Mouse (Mus musculus) midbrain, embryonic 10.5 days (tissue): ENCODE data around the gene Ppm1h. TPM values are rescaled to one million over a fixed set of nuclear protein-coding genes. Genes with fewer than 3 reads are reported as not detected.

Experiments used
- DNase-seq: peaks from one replicate; pipeline ENCODE4 v3.0.0-alpha.2; 2017; ENCODE audit warnings: low spot score
- H3K27ac ChIP-seq: fragments of 300-500 bp; sonication (generic); replicated peaks from 2 replicates; pipeline ENCODE4 v1.5.1; 2016; ENCODE audit warnings: mild to moderate bottlenecking
- H3K27me3 ChIP-seq: fragments of 300-500 bp; sonication (generic); 2 replicates; pipeline ENCODE4 v1.6.1; 2016; ENCODE audit warnings: low read depth, mild to moderate bottlenecking; ENCODE audit not compliant: poor library complexity, severe bottlenecking
- H3K36me3 ChIP-seq: fragments of 300-500 bp; sonication (generic); 2 replicates; pipeline ENCODE4 v1.6.1; 2016; ENCODE audit warnings: mild to moderate bottlenecking, moderate library complexity
- H3K4me1 ChIP-seq: fragments of 300-500 bp; sonication (generic); 2 replicates; pipeline ENCODE4 v1.6.1; 2016
- H3K4me3 ChIP-seq: fragments of 300-500 bp; sonication (generic); 2 replicates; pipeline ENCODE4 v1.5.1; 2016; ENCODE audit warnings: mild to moderate bottlenecking, moderate library complexity
- H3K9me3 ChIP-seq: fragments of 300-500 bp; sonication (generic); replicated peaks from 2 replicates; pipeline ENCODE4 v1.6.1; 2016; ENCODE audit warnings: mild to moderate bottlenecking
- WGBS: fragments of 180-500 bp; shearing (Covaris S2); methylation state at CpG from one replicate; pipeline ENCODE4 v1.1.7; 2016; 5-methylcytosine and 5-hydroxymethylcytosine counted together
- polyA plus RNA-seq: library from polyadenylated mRNA; unstranded; fragments of >200 nt; fragmentation: Nextera tagmentation; extraction: Ambion mirVana; gene quantifications from 2 replicates; pipeline ENCODE4 v1.2.1, GENCODE M21; 2016

Gene Ppm1h
- polyA plus RNA-seq, 1 experiment from 2014 or later: 3.3 TPM

DNA sequence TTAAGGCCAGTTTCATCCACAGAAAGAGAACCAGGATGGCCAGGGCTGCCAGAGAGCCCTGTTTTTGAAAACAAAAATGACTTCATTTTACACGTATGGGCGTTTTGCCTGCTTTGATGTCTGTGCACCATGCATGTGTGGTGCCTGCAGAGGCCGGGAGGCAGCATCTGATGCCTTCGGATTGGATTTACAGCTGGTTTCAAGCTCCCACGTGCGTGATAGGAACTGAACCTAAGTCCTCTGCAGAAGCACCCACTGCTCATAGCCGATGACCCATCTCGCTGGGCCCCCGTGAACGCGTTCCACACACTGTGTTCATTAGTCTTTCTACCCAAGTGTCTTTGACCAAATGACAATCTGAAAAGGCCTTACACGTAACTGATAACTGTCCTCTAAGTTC is 301.6 kb downstream of the Ppm1h start:
- Histone ChIP-seq H3K4me1 (peaks cover 22% of the 10 kb centered on the region), H3K27ac (no peak overlapping the region), H3K9me3 (no peaks in the 10 kb centered on the region; the same call in 1 of the 2 replicates), H3K27me3 (no peaks in the 10 kb centered on the region), H3K36me3 (peaks cover 47% of the 10 kb centered on the region), H3K4me3 (no peak overlapping the region)
- 95% methylated on average over 12 of the region's 12 CpGs for whole genome bisulfite sequencing
- no peak for DNase-seq

DNA sequence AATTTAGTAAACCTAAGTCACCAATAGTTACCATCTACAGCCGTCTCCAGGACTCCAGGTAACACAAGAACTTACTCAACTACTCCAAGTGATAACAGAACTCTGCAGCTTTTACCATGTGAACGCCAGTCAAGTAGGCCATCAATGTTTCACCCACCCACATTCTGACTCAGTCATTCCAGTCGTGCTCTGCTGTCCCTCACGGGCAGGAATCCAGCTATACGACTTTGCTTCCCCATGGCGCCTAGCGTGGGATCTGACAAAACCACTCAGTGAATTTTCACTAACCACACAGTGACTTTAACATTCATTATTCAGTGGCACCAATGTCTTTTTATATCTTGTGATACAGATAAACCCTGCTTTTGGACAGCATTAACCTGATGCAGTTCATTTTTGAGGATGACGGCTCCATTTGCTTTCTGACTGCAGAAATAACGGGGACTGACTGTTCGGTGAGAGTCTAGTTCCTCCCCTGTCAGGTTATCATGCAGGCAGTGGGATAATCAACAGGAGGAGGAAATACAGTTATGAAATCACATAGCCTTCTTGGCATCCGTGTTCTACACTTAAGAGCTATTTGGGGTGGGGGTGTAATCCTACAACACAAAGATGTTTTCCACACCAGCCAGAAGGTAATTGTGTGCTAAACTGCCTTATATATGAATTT is 304.5 kb downstream of the Ppm1h start:
- Histone ChIP-seq H3K9me3 (no peaks in the 10 kb centered on the region; the same call in 1 of the 2 replicates), H3K4me1 (peaks cover 36% of the 10 kb centered on the region), H3K27me3 (no peaks in the 10 kb centered on the region), H3K4me3 (peak overlapping the region; percentile 91), H3K36me3 (peaks cover 47% of the 10 kb centered on the region), H3K27ac (no peak overlapping the region)
- DNase-seq: no peak
- WGBS: 92% methylated on average over 11 of the region's 11 CpGs

DNA sequence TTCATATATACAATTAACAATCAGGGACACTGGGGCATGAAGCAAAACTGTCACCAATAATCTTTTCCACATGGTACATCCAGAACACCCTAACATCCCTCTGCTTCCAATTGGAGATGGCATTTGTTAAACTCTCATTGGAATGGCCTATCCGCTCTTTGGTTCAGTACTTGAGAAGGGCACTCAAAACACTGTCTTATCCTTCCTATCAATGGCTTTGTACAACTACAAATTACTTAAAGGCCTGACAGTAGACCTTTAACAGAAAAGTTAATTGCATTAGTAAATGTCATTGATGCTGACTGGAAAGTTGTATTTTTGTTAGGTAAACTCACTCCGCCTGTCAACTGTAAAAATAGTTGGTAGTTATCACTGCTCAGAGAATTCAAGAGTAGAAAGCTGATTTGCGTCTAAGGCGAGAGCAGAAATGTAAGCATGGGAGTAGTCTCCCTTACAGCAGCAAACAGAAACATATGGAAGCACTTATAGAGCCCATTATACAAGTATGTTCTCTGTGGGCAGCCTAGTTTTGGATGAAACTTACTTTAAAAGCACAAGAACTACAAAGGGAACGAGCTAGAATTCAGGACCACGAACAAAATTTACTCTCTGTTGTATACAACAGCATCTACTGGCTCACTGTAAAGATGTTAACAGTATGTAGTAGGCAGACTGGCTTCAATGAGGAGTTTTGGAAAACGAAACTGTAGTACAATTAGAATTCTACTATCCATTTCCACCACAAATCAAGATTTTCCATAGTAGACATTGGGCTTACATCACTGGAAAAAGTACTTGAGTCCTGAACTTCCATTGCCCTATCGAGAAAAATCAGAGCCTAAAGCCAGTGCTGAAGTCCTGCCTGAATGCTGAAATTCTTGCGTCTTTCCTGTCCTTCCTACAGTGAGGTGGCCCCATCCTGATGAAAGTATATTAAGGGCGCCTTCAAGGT is 305.3 kb downstream of the Ppm1h start:
- peaks cover 36% of the 10 kb centered on the region for H3K4me1 ChIP-seq
- H3K36me3 ChIP-seq: peaks cover 44% of the 10 kb centered on the region
- peak overlapping the region; percentile 100 for H3K27ac ChIP-seq
- WGBS: 59% methylated on average over 10 of the region's 10 CpGs
- peak overlapping the region; percentile 91 for H3K4me3 ChIP-seq
- no peaks in the 10 kb centered on the region for H3K27me3 ChIP-seq
- no peaks in the 10 kb centered on the region; the same call in 1 of the 2 replicates for H3K9me3 ChIP-seq
- DNase-seq: no peak

DNA sequence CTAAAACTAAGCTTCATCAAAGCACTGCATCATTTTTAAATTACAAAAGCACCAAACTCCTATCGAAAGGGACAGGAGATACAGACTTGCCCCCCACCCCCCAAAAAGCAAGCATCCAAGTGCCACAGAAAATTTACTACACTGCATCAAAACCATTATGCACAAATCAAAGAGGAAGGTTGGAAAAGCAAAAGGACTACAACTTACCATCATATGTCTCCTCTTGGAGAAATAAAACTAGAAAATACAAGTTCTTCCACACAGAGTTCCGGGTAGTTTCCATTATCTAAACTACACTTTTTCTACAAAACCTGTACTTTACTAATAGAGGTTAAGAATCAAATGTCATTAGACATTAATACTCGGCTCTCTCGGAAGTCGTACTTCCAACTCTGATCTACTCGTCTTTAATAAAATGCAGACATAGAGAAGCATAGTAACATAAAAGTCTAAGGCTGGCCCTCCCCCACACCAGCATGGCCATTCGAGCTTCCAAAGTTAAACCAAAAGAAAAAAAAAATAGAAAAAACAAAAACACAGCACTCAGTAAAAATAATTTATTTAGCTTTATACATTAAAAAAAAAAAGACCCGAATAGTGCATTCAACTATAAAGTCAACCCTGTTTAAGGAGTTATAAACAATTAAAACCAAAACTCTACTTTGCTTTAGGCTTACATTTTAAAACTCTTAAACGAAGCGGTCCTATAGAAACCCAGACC is 306.1 kb downstream of the Ppm1h start:
- Histone ChIP-seq H3K9me3 (no peaks in the 10 kb centered on the region; the same call in 1 of the 2 replicates), H3K27me3 (no peaks in the 10 kb centered on the region), H3K27ac (peak overlapping the region; percentile 100), H3K4me1 (peaks cover 36% of the 10 kb centered on the region), H3K4me3 (peak overlapping the region; percentile 91), H3K36me3 (peaks cover 38% of the 10 kb centered on the region)
- 8% methylated on average over 10 of the region's 10 CpGs for WGBS
- no peak for DNase-seq

DNA sequence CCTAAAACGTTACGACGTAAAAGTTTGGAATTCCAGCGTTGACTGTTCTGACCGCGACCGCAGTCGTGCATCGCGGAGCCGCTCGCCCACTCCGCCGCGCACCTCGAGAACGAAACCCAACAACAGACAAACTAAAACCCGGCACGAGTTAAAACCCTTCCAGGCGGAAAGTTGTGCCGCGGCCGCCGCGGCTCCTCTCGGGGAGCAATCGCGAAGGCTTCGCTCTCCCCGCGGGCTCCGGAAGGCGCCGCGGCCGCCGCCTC is 306.6 kb downstream of the Ppm1h start:
- peaks cover 33% of the 10 kb centered on the region for H3K36me3 ChIP-seq
- H3K9me3 ChIP-seq: no peaks in the 10 kb centered on the region; the same call in 1 of the 2 replicates
- H3K27me3 ChIP-seq: no peaks in the 10 kb centered on the region
- DNase-seq: no peak
- WGBS: under 1% methylated on average over 37 of the region's 37 CpGs
- H3K4me3 ChIP-seq: peak overlapping the region; percentile 91
- peaks cover 36% of the 10 kb centered on the region for H3K4me1 ChIP-seq
- H3K27ac ChIP-seq: peak overlapping the region; percentile 100

DNA sequence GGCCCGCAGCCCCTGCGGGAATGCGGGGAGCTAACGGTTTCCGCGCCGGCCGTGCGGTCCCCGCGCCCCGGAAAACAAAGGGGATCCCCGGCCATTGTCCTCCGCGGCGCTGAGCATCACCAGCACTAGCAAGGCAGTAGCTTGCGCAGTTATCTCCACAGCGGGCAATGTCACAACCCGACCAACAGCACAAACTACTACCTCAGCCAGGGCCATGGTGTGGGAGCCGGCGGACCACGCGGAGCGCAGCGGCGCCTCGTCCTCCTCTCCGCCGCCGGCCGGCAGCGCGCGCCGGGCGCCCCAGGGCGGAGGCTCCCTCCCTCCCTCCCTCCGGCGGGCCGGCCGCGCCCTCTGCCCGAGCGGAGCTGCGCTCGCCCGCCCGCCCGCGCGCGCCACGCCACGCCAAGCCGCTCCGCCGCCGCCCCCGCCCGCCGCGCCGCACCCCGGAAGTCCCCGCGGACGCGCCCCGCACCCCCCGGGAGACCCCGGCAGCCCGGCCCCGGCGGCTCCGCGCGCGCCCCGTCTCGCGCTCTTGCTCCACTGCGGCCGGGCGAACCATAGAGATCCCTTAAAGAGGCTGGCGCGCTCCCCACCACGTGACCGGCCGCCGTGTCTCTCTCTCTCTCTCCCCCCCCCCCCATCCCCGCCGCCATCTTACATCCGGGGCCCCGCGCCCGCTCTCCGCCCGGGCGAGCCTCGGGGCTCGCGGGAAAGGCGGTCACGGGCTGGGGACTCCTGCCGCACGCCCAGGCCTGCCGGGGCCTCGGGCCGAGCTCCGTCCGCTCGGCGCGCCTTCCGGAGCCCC is 307.2 kb downstream of the Ppm1h start:
- Histone ChIP-seq H3K9me3 (no peaks in the 10 kb centered on the region; the same call in 1 of the 2 replicates), H3K27ac (peak overlapping the region; percentile 100), H3K36me3 (peaks cover 31% of the 10 kb centered on the region), H3K4me1 (peaks cover 36% of the 10 kb centered on the region), H3K4me3 (peak overlapping the region; percentile 91), H3K27me3 (no peaks in the 10 kb centered on the region)
- WGBS: 1% methylated on average over 78 of the region's 115 CpGs
- peak; percentile 91 for DNase-seq

DNA sequence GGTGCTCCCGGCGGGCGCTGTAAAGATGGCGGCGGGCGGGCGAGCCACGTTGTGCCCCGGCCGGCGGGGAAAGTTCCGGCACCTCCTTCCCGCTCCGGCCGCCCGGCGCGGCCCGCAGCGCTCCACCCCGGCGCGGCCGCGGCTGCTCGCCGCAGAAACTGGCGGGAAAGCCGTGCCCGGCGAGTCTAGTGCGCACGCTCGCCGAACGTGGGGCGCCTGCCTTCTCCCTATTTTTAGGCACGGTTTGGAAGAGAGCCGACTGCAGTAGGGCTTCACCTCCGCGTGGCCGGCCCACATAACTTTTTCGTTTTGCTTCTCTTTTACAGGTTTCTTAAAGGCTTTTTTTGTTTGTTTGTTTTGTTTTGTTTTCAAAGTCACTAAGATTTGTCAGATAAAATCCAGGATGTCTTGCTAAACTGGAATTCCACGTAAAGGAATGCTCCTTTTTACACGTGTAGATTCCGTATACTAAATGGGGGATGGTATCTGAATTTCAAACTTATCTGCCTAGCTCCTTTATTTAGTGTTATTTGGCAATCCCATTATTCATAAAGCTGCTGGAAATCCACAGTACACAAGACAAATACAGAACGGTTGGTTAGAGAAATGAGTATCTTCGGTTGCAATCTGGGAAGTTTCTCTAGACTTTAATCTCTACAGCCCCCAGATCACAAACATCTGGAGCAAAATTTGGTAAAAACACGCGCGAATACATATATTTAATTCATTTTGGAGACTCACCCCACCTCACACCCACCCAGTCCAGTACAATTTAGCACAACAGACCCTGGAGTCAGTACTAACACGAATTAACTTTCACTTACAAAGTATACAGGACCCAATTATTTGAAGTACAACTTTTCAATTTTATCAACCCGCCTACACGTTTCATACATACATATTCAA is 308.0 kb downstream of the Ppm1h start:
- 11% methylated on average over 54 of the region's 54 CpGs for WGBS
- H3K4me1 ChIP-seq: peaks cover 36% of the 10 kb centered on the region
- peaks cover 30% of the 10 kb centered on the region for H3K36me3 ChIP-seq
- H3K27me3 ChIP-seq: no peaks in the 10 kb centered on the region
- peak overlapping the region; percentile 100 for H3K27ac ChIP-seq
- DNase-seq: peak; percentile 84
- H3K9me3 ChIP-seq: no peaks in the 10 kb centered on the region
- H3K4me3 ChIP-seq: peak overlapping the region; percentile 91

DNA sequence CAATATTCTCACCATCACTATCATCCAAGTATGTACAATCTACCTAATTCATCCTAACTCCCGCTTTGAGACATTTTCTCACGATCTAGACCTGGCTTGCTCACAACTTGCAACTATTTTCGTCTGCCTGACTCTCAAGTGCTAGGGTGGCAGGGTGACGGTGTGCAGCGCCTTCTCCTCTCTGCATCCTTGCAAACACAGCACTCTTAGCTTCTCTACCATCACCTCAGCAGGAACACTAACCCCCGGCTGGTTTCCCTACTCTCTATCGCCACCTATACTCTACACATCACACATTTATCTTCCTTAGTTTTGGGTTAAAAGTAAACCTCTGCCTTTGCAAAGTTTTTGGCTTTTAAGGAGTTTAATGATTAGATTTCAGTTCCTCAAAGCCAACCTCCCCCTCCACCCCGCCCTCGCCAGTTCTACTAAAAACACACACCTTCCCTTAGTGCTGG is 309.1 kb downstream of the Ppm1h start:
- H3K9me3 ChIP-seq: no peaks in the 10 kb centered on the region
- H3K36me3 ChIP-seq: peaks cover 21% of the 10 kb centered on the region
- 25% methylated on average over 9 of the region's 9 CpGs for WGBS
- H3K27me3 ChIP-seq: no peaks in the 10 kb centered on the region
- DNase-seq: peak; percentile 33
- H3K4me1 ChIP-seq: peaks cover 36% of the 10 kb centered on the region
- H3K4me3 ChIP-seq: no peak overlapping the region
- H3K27ac ChIP-seq: no peak overlapping the region

DNA sequence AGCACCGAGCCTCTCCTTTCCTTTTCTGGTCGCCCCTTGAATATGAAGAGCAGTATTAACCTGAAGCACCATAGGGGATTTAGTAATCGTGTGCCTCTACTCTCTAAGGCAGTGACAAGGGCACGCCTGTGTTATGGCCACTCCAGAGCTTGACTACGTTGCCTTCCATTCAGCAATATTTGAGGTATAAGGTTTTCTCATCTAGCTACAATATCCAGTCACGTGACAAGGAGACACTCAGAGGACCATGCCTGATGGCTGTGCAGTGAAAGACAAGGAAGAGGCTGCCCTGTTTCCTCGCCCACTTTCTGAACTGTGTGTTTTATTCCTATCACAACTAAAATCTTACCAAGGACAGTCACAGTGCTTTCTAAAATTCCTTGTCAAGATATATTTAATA is 309.8 kb downstream of the Ppm1h start:
- H3K4me3 ChIP-seq: no peak overlapping the region
- peaks cover 29% of the 10 kb centered on the region for H3K4me1 ChIP-seq
- H3K36me3 ChIP-seq: peaks cover 15% of the 10 kb centered on the region
- no peaks in the 10 kb centered on the region for H3K27me3 ChIP-seq
- H3K9me3 ChIP-seq: no peaks in the 10 kb centered on the region
- no peak for DNase-seq
- H3K27ac ChIP-seq: no peak overlapping the region
- whole genome bisulfite sequencing: 82% methylated on average over 7 of the region's 7 CpGs

DNA sequence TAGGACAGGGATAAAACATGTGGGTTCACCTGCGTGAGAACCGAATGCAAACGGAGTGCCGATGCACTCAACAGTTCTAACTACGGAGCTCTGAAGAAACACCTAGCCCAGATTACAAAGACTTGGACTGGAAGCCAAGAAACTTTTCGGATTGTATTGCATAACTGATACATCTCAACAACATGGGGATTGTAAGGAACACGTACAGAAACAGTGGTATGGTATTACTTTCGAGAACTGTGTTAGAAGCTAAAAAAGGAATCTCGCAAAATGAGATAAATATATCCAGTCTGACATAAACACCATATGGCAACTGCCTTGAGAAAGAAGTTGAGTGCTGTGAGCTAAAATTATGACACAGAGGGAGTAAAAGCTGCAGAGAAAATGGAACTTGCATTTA is 311.4 kb downstream of the Ppm1h start:
- WGBS: 95% methylated on average over 9 of the region's 9 CpGs
- H3K4me1 ChIP-seq: peaks cover 19% of the 10 kb centered on the region

DNA sequence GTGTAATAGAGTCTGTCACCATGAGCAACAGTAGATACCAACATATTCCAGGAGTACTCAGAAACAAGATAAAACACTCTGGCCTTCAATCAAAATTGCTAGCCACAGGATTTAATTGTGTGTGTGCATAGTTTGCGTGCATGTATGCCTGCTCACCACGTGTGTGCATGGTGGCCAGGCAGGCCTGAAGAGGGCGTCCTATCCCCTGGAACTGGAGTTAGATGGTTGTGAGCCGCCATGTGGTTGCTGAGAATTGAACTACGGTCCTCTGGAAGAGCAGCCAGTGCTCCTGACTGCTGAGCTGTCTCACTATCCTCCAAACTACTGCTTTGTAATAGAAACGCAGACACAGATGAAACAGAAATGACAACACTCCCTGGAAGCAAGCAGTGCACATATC is 312.0 kb downstream of the Ppm1h start:
- Histone ChIP-seq H3K4me1 (peaks cover 19% of the 10 kb centered on the region), H3K9me3 (no peaks in the 10 kb centered on the region), H3K27ac (no peak overlapping the region), H3K36me3 (peaks cover 26% of the 10 kb centered on the region), H3K27me3 (no peaks in the 10 kb centered on the region), H3K4me3 (no peak overlapping the region)
- DNase-seq: no peak
- 95% methylated on average over 6 of the region's 6 CpGs for WGBS

More for the DNA sequence above, 311.4 kb downstream of the Ppm1h start:
- H3K36me3 ChIP-seq: peaks cover 19% of the 10 kb centered on the region
- no peak overlapping the region for H3K27ac ChIP-seq
- H3K9me3 ChIP-seq: no peaks in the 10 kb centered on the region
- no peak for DNase-seq
- no peaks in the 10 kb centered on the region for H3K27me3 ChIP-seq
- H3K4me3 ChIP-seq: no peak overlapping the region
